Comparison of ENCODE assay signal across 10 mouse cellular contexts in genomic region chr8:106336031-106336430, GRCm38 (mm10). TPM values are rescaled to one million over a fixed set of nuclear protein-coding genes. Genes with fewer than 3 reads are reported as not detected.
DNase-seq lines count a peak whose midpoint lies in the region; ATAC-seq lines count a peak whose summit lies in the region.
"Had no signal": no experiment of that assay in that cellular context is flagged by ENCODE, and none has a peak within 500 bp of the region (broad histone marks: within the 10 kb centered on the region; RNA-seq: fewer than 3 reads in every experiment).

No protein-coding gene starts in this region.

- no peak for DNase-seq in heart, postnatal 4 days
- DNase-seq in intestine, embryonic 14.5 days (ENCODE audit: low spot score): no peak
- DNase-seq in gastrocnemius, postnatal 36 days: no peak
- no peak for DNase-seq in frontal cortex, postnatal 10 days (ENCODE audit: low spot score in 2 of 2)

- H3K27ac ChIP-seq in heart, embryonic 14.5 days (replicated peaks in 1 of 2; ENCODE audit: control insufficient read depth in 1 of 2, insufficient read depth in 1 of 2, low read depth in 2 of 2, low read length in 2 of 2): no peak overlapping the region
- H3K27ac ChIP-seq in embryonic facial prominence, embryonic 15.5 days (replicated peaks): no peak overlapping the region
- H3K27ac ChIP-seq in intestine, embryonic 14.5 days (ENCODE audit: low read depth): no peak overlapping the region
- H3K27ac ChIP-seq in neural tube, embryonic 15.5 days (replicated peaks): peak overlapping the region; percentile 92

- 73% methylated on average over 4 of the region's 4 CpGs for WGBS in heart, embryonic 14.5 days
- WGBS in embryonic facial prominence, embryonic 15.5 days: 74% methylated on average over 4 of the region's 4 CpGs
- WGBS in intestine, embryonic 14.5 days: 73% methylated on average over 4 of the region's 4 CpGs
- WGBS in neural tube, embryonic 15.5 days: 37% methylated on average over 4 of the region's 4 CpGs

- peaks cover 38% of the 10 kb centered on the region for H3K27me3 ChIP-seq in heart, embryonic 14.5 days (ENCODE audit: control insufficient read depth, insufficient read depth, low read length)
- peaks cover 30% of the 10 kb centered on the region for H3K27me3 ChIP-seq in embryonic facial prominence, embryonic 15.5 days
- peaks cover 24% of the 10 kb centered on the region for H3K27me3 ChIP-seq in intestine, embryonic 14.5 days (replicated peaks; ENCODE audit: control insufficient read depth, insufficient read depth, low read length)
- no peaks in the 10 kb centered on the region for H3K27me3 ChIP-seq in neural tube, embryonic 15.5 days (replicated peaks)

- H3K36me3 ChIP-seq in heart, embryonic 14.5 days (ENCODE audit: control insufficient read depth, insufficient read depth, low read length): no peaks in the 10 kb centered on the region
- H3K36me3 ChIP-seq in embryonic facial prominence, embryonic 15.5 days: no peaks in the 10 kb centered on the region
- H3K36me3 ChIP-seq in intestine, embryonic 14.5 days (ENCODE audit: control insufficient read depth, insufficient read depth, low read length): no peaks in the 10 kb centered on the region
- no peaks in the 10 kb centered on the region for H3K36me3 ChIP-seq in neural tube, embryonic 15.5 days
- H3K36me3 ChIP-seq: heart, embryonic 12.5 days had no signal

- no peak overlapping the region for H3K9ac ChIP-seq in heart, embryonic 14.5 days (ENCODE audit: low read length)
- H3K9ac ChIP-seq in embryonic facial prominence, embryonic 15.5 days: no peak overlapping the region
- no peak overlapping the region for H3K9ac ChIP-seq in intestine, embryonic 14.5 days (ENCODE audit: low read length)
- peak overlapping the region; percentile 72 for H3K9ac ChIP-seq in neural tube, embryonic 15.5 days (replicated peaks)
- H3K9ac ChIP-seq: heart, embryonic 12.5 days had no signal

- H3K4me3 ChIP-seq in heart, embryonic 14.5 days (ENCODE audit: control insufficient read depth in 1 of 2, insufficient read depth in 1 of 2, low read depth in 1 of 2, low read length in 2 of 2): no peak overlapping the region
- peak overlapping the region; percentile 54 for H3K4me3 ChIP-seq in embryonic facial prominence, embryonic 15.5 days (replicated peaks)
- peak overlapping the region; percentile 26 for H3K4me3 ChIP-seq in intestine, embryonic 14.5 days (ENCODE audit: low read depth, low read length)
- H3K4me3 ChIP-seq in neural tube, embryonic 15.5 days (replicated peaks): peak overlapping the region; percentile 81

- H3K4me2 ChIP-seq in heart, embryonic 14.5 days (ENCODE audit: low read length): peak overlapping the region; percentile 31; the same call in 1 of the 2 replicates
- 0 out of 2 replicates have a peak overlapping the region, but pooled peaks have one; percentile 68 for H3K4me2 ChIP-seq in embryonic facial prominence, embryonic 15.5 days (replicated peaks)
- H3K4me2 ChIP-seq in intestine, embryonic 14.5 days (ENCODE audit: low read length): peak overlapping the region; percentile 53
- H3K4me2 ChIP-seq in neural tube, embryonic 15.5 days: peak overlapping the region; percentile 67

- no peaks in the 10 kb centered on the region for H3K9me3 ChIP-seq in heart, embryonic 14.5 days (ENCODE audit: control insufficient read depth, low read length)
- no peaks in the 10 kb centered on the region for H3K9me3 ChIP-seq in embryonic facial prominence, embryonic 15.5 days (replicated peaks)
- H3K9me3 ChIP-seq in intestine, embryonic 14.5 days (ENCODE audit: control insufficient read depth, low read length): no peaks in the 10 kb centered on the region
- no peaks in the 10 kb centered on the region for H3K9me3 ChIP-seq in neural tube, embryonic 15.5 days (replicated peaks)
- H3K9me3 ChIP-seq: heart, embryonic 12.5 days had no signal

- no peak for ATAC-seq in heart, embryonic 14.5 days (ENCODE audit: insufficient number of reproducible peaks, insufficient read depth, low FRiP score, low read depth)
- ATAC-seq in embryonic facial prominence, embryonic 15.5 days (ENCODE audit: insufficient number of reproducible peaks, low FRiP score, low TSS enrichment, low read depth): no peak
- ATAC-seq in intestine, embryonic 14.5 days (replicated peaks; ENCODE audit: low FRiP score, low TSS enrichment, low read depth): no peak
- no peak for ATAC-seq in neural tube, embryonic 15.5 days (ENCODE audit: low FRiP score)
- ATAC-seq in frontal cortex, adult (ENCODE audit: low TSS enrichment): no peak
- ATAC-seq: CD4-positive, CD25-positive, alpha-beta regulatory T cell, adult 4 months had no signal

- intact Hi-C loops in gastrocnemius, postnatal 36 days (cut with DNase I): loop anchor here (5.0 kb wide), 1 partner anchor 66 kb away; no protein-coding TSS in a partner anchor

- peaks cover 3 to 12% of the 10 kb centered on the region in 2 experiments; a peak in 2 of 4 replicates for H3K4me1 ChIP-seq in heart, embryonic 14.5 days (ENCODE audit: control insufficient read depth in 2 of 2, insufficient read depth in 2 of 2, low read length in 2 of 2)
- H3K4me1 ChIP-seq in embryonic facial prominence, embryonic 15.5 days: peaks cover 20% of the 10 kb centered on the region
- peaks cover 9% of the 10 kb centered on the region for H3K4me1 ChIP-seq in intestine, embryonic 14.5 days (replicated peaks; ENCODE audit: control insufficient read depth, insufficient read depth, low read length)
- H3K4me1 ChIP-seq in neural tube, embryonic 15.5 days: peaks cover 50% of the 10 kb centered on the region

RNA-seq across cellular contexts. Expression of gene Smpd3, which starts 1.8 kb away (rescaled TPM):
- 1.5 and 1.9 TPM in 2 replicates for polyA plus RNA-seq in heart, embryonic 14.5 days (2014; fragmentation: Nextera tagmentation; extraction: Ambion mirVana)
- total RNA-seq in heart, postnatal 4 days (2021): 1 to 10 TPM; 5.2 to 6.7 TPM
- 29.6 and 32.6 TPM in 2 replicates for polyA plus RNA-seq in embryonic facial prominence, embryonic 15.5 days (2015; fragmentation: Nextera tagmentation; extraction: Ambion mirVana)
- 20.0 and 20.4 TPM in 2 replicates for polyA plus RNA-seq in intestine, embryonic 14.5 days (2014; fragmentation: Nextera tagmentation; extraction: Ambion mirVana)
- 45.1 and 50.1 TPM in 2 replicates for polyA plus RNA-seq in neural tube, embryonic 15.5 days (2015; fragmentation: Nextera tagmentation; extraction: Ambion mirVana)
- under 1 TPM; 0.44 to 0.74 TPM for total RNA-seq in gastrocnemius, postnatal 36 days (2021)

Comparison
In these comparisons a context has a peak if more than half of its experiments do, and no peak if none do; other contexts are left out.
1. H3K4me3 ChIP-seq: peak in embryonic facial prominence, embryonic 15.5 days (single experiment), intestine, embryonic 14.5 days (single experiment) and neural tube, embryonic 15.5 days (single experiment); none in heart, embryonic 14.5 days (0 of 2).
2. Peak in every context shown above with its lines, with median percentiles within 50 percentile points of each other: H3K4me2 ChIP-seq.